Mouse (Mus musculus) embryonic fibroblast, embryonic 13.5 days (primary cell): ENCODE data around the gene H2-M10.1.

Source experiments
- CTCF ChIP-seq: IDR thresholded peaks from 2 replicates; pipeline ENCODE4 v1.5.1; 2011; ENCODE audit warnings: mild to moderate bottlenecking, control low read depth, low read length, moderate library complexity, borderline replicate concordance; ENCODE audit not compliant: insufficient read depth
- POLR2A ChIP-seq: IDR thresholded peaks from 2 replicates; pipeline ENCODE4 v1.6.1; 2011; ENCODE audit warnings: low read depth, mild to moderate bottlenecking, control low read depth, low read length, moderate library complexity

GRCm38 (mm10) chr17:36309293-36309692 is 16.7 kb downstream of the H2-M10.1 start:
- TF ChIP-seq CTCF (no peak), POLR2A (no peak)
